Mouse (Mus musculus) splenic B cell, adult 2 months (primary cell): ENCODE measurements around the gene Gtf2ird1.
"Not testable (repeated sequence)": the region's sequence is repeated elsewhere in the genome, so short reads cannot be mapped to it uniquely, and the experiment has no call there.

ENCODE experiments used
- DNase-seq: peaks from one replicate; pipeline ENCODE4 v3.0.0-alpha.2; 2011; ENCODE audit warnings: low read depth, low spot score
- H3K27me3 ChIP-seq: 2 replicates; pipeline ENCODE4 v1.6.1; 2012; ENCODE audit warnings: mild to moderate bottlenecking, low read length, moderate library complexity, mixed read lengths; ENCODE audit not compliant: control insufficient read depth, poor library complexity, insufficient read depth, severe bottlenecking
- H3K36me3 ChIP-seq: 2 replicates; pipeline ENCODE4 v1.6.1; 2012; ENCODE audit warnings: mild to moderate bottlenecking, low read length, moderate library complexity, mixed read lengths; ENCODE audit not compliant: control insufficient read depth, poor library complexity, insufficient read depth, severe bottlenecking

Gene Gtf2ird1

DNA sequence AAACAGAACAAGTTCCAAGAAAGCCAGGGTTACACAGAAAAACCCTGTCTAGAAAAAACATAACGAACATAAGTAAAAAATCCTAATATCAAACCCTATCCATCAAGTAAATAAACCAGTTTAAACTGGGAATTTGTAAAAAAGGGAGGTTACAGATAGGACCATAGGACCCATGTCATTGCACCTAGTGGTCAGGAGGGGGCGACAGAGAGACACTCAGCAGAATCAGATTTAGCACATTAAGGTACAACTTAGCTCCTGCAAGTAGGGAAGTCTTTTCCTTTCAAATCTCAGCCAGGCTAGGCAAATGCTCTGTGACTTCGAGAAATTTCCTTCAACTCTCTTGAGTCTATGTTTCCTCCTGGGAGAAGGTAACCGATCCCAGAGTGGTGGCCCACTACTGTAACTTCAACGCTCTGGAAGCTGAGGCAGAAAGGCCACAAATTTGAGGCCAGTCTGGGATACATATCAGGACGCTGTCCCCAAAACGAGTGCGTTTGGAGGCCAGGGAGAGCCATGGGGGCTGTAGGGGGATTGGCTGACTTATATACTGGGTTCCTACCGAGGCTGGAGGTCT lies 82.5 kb downstream of the Gtf2ird1 start:
- DNase-seq, result peak; percentile 77
- Histone ChIP-seq H3K36me3 (no peaks in the 10 kb centered on the region), H3K27me3 (no peaks in the 10 kb centered on the region)

DNA sequence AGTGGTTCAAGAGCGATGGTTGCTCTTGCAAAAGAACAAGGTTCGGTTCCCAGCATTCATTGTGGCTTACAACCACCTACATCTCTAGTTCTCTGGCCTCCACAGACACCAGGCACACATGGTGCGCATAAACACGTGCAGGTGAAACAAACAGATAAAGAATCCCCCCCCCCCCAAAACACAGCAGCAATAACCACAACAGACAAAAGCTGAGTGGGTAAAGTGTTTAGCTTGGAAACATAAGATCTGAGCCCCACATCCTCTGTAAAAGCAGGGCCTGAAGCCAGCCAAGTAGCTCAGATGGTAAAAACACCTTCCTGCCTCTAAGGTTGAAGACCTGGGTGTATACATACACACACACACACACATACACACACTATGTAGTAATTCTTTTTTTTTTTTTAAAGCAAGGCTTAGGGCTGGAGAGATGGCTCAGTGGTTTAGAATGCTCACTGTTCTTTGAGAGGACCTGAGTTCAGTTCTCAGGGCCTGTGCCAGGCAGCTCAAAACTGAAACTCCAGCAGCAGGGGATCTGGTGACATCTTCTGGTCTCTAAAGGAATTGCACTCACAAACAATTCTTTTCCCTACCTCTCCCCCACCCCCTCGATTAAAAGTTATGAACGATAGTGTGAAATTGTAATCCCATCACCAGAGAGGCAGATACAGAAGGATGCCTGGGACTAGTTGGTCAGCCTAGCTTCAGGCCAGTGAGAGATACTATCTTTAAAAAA lies 83.4 kb downstream of the Gtf2ird1 start:
- no peaks in the 10 kb centered on the region for H3K36me3 ChIP-seq
- peak; percentile 22 for DNase-seq
- H3K27me3 ChIP-seq, result no peaks in the 10 kb centered on the region

- Histone ChIP-seq H3K36me3 (no peaks in the 10 kb centered on the region), H3K27me3 (no peaks in the 10 kb centered on the region)
- DNase-seq, result no peak
Measured at GRCm38 (mm10) chr5:134371511-134372289, 84.8 kb downstream of the Gtf2ird1 start.

- H3K27me3 ChIP-seq, result no peaks in the 10 kb centered on the region
- no peaks in the 10 kb centered on the region for H3K36me3 ChIP-seq
- no peak for DNase-seq
Measured at GRCm38 (mm10) chr5:134370831-134371230, 85.7 kb downstream of the Gtf2ird1 start.

DNA sequence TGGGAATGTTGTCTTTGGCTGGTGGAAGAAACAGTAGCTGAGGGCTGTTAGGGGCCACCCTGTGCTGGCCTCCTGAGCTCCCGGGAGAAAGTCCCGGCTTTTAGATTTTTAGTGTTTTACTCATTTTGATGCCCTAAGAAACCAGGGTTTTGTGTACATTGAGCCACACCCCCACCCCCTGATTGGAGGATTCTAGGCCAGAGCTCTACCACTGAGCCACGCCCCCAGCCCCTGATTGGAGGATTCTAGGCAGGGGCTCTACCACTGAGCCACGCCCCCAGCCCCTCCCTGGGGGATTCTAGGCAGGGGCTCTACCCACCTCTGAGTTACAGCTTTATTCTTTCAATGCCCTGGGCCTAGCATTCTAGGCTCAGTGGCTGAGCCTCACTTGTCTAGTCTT lies 97.4 kb downstream of the Gtf2ird1 start:
- no peak for DNase-seq
- H3K27me3 ChIP-seq, result no peaks in the 10 kb centered on the region
- H3K36me3 ChIP-seq, result no peaks in the 10 kb centered on the region

GRCm38 (mm10) chr5:134355372-134355771 lies 101.1 kb downstream of the Gtf2ird1 start:
- not testable (repeated sequence) for H3K27me3 ChIP-seq, DNase-seq, H3K36me3 ChIP-seq

DNA sequence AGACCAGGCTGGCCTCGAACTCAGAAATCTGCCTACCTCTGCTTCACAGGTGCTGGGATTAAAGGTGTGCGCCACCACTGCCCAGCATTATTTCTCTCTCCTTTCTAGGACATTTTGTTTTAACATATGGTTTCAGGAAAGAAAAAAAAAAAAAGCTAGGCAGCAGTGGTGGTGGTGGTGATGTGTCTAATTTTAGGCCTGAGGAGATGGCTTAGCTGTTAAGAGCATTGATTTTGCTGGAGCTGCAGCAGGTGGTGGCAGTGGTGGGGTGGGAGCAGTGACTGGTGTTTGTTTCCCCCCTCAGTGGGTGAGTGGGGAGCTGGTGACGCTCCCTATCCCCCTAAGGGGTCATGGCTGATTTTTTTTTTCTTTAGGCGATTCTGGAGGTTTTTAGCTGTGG lies 103.4 kb downstream of the Gtf2ird1 start:
- no peak for DNase-seq
- H3K36me3 ChIP-seq, result no peaks in the 10 kb centered on the region
- no peaks in the 10 kb centered on the region; the same call in 1 of the 2 replicates for H3K27me3 ChIP-seq

DNA sequence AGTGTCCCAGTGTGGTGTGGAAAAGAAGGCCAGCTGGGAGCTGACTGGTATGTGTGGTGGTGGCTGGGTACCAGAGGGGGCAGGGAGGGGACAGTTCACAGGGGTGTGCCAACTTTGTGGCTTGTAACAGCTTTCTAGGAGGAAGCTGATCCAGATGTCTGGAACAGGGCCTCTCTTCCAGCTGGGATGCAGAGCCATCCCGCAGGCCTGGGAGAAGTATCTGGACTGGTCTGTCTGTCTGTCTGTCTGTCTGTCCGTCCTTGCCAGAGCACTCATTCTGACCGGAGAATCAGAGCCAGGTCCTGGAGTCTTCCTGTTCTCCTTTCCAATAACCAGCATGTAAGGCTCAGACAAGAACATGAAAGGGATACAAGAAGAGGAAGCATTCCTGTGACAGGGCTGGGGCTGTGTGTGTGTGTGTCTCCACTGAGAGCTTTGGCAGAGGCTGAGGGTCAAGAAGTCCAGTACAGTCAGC lies 104.0 kb downstream of the Gtf2ird1 start:
- DNase-seq, result no peak
- H3K36me3 ChIP-seq, result no peaks in the 10 kb centered on the region

GRCm38 (mm10) chr5:134350660-134351059 lies 105.9 kb downstream of the Gtf2ird1 start:
- no peaks in the 10 kb centered on the region for H3K36me3 ChIP-seq
- H3K27me3 ChIP-seq, result no peaks in the 10 kb centered on the region; the same call in 1 of the 2 replicates
- peak; percentile 48 for DNase-seq

More for the DNA sequence above, 104.0 kb downstream of the Gtf2ird1 start:
- H3K27me3 ChIP-seq, result no peaks in the 10 kb centered on the region; the same call in 1 of the 2 replicates

DNA sequence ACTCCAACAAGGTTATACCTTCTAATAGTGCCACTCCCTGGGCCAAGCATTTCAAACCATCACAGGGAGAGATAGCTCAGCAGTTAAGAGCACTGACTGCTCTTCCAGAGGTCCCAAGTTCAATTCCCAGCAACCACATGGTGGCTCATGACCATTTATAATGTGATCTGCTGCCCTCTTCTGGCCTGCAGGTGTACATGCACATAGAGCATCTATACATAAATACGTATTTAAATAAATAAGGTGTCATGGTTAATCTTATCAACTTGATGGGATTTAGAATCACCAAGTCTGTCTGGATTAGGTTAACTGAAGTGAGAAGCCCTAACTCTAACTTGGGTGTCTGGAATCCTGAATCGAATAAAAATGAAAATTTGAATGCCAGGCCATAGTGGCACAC lies 109.5 kb downstream of the Gtf2ird1 start:
- DNase-seq, result peak; percentile 65
- H3K36me3 ChIP-seq, result no peaks in the 10 kb centered on the region

DNA sequence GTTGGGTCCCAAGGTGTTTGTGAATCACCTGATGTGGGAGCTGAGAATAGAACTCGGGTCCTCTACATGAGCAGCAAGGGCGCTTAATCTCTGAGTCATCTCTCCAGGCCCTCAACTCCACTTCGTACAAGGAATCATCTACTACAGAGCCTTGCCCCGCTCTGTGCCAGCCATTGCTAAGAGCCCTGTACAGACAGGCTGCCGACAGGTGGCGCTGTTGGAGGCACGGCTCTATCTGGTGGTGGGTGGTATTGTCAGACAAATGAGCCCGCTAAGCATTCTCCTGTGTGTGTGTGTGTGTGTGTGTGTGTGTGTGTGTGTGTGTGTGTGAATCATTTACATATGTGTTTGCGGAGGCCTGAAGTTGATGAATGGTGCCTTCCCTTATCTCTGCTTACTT lies 111.1 kb downstream of the Gtf2ird1 start:
- peak; percentile 58 for DNase-seq

More for the DNA sequence above, 109.5 kb downstream of the Gtf2ird1 start:
- H3K27me3 ChIP-seq, result no peaks in the 10 kb centered on the region; the same call in 1 of the 2 replicates

DNA sequence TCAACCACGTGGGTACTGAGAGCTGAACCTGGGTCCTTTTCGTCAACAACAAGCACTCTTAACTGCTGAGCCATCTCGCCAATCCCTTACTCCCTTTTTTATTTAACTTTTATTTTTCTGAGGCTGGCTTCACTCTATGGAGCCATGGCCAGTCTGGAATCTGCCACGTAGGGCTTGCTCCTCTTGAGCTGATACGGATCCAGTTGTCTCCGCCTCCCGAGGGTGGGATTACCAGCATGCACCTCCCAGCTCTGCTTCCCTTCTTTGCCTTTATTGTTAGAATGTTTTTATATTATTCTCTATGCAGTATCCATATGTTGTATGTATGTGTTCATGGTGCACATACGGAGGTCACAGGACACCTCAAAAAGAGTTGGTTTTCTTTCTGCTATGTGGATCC lies 112.4 kb downstream of the Gtf2ird1 start:
- no peak for DNase-seq
- H3K27me3 ChIP-seq, result no peaks in the 10 kb centered on the region; the same call in 1 of the 2 replicates
- no peaks in the 10 kb centered on the region for H3K36me3 ChIP-seq

More for the DNA sequence above, 111.1 kb downstream of the Gtf2ird1 start:
- H3K36me3 ChIP-seq, result no peaks in the 10 kb centered on the region
- H3K27me3 ChIP-seq, result no peaks in the 10 kb centered on the region; the same call in 1 of the 2 replicates

- DNase-seq, H3K27me3 ChIP-seq, H3K36me3 ChIP-seq: not testable (repeated sequence)
Measured at GRCm38 (mm10) chr5:134343530-134343929, 113.0 kb downstream of the Gtf2ird1 start.

- H3K36me3 ChIP-seq, result no peaks in the 10 kb centered on the region
- H3K27me3 ChIP-seq, result no peaks in the 10 kb centered on the region
- DNase-seq, result no peak
Measured at GRCm38 (mm10) chr5:134342503-134343205, 113.9 kb downstream of the Gtf2ird1 start.
